Mouse (Mus musculus): ENCODE data around the gene Olfr1249.
"Not testable (repeated sequence)": the region's sequence is repeated elsewhere in the genome, so short reads cannot be mapped to it uniquely, and the experiment has no call there.

Gene Olfr1249

GRCm38 (mm10) chr2:89634883-89635282 is at the start of gene Olfr1249:
Gene Olfr1249, minus strand, starts transcription at chr2:89634983.
- DNase-seq (ENCODE audit: low spot score): no peak

- DNase-seq (ENCODE audit: low spot score): no peak
Observed at GRCm38 (mm10) chr2:89671836-89672235, 37.1 kb upstream of the Olfr1249 start, which contains the start of gene Olfr1251. Gene Olfr1251, minus strand, starts transcription at chr2:89671936.

- DNase-seq (ENCODE audit: low spot score): no peak
Observed at GRCm38 (mm10) chr2:89661367-89661766, 26.6 kb upstream of the Olfr1249 start, which contains the start of gene Olfr1250. Gene Olfr1250, minus strand, starts transcription at chr2:89661467.

- not testable (repeated sequence) for DNase-seq (ENCODE audit: low spot score)
Observed at GRCm38 (mm10) chr2:89618145-89618544, 16.6 kb downstream of the Olfr1249 start, which contains the start of gene Olfr1248. Gene Olfr1248, minus strand, starts transcription at chr2:89618245.

GRCm38 (mm10) chr2:89614030-89614429 is 20.8 kb downstream of the Olfr1249 start, which contains the start of gene Olfr1247:
Gene Olfr1247, minus strand, starts transcription at chr2:89614130.
- DNase-seq (ENCODE audit: low spot score): no peak

GRCm38 (mm10) chr2:89593057-89593456 is 41.7 kb downstream of the Olfr1249 start, which contains the start of gene Olfr1246:
Gene Olfr1246, minus strand, starts transcription at chr2:89593157.
- DNase-seq (ENCODE audit: low spot score): no peak
